Mouse (Mus musculus): ENCODE results near the gene Gcn1l1. TPM values are rescaled to one million over a fixed set of nuclear protein-coding genes. Genes with fewer than 3 reads are reported as not detected.

Gene Gcn1l1
- polyA plus RNA-seq, 1 experiment from 2014 or later = 20.7 TPM

DNA sequence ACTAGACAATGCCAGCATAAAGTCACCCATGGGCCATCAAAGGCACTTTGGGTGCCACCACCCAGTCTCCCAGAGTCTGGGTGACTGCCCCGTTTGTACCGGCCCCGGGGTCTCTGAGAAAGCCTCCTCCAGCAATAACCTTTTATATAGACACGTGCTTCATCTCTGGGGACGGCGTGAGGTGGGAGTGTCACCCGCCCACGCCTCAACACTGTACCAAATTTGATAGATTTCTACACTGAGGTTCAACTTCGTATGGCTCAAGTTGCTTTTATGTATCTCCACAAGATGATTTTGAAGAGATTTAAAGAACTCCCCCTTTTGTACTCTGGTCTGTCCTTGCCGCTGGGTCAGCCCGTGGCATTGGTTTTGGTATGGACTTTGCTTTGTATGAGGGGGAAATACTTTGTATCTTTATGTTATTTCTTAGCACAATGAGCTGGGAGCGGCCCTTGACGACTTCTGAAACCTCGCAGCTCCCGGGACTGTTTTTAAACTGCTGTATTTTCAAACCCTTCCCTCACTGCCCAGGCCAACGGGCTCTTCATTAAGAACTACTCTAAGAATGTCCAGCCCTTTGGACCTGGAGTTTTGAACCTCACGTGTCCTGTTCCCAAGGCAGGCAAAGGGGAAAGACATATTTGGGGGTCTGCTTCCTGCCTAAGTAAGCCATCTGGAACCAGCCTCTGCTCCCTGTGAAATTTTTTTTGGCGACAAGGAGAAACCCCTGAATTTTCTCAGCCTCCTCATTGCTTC is 10.3 kb upstream of the Gcn1l1 start:
- 80% methylated on average over 18 of the region's 18 CpGs for WGBS
- Histone ChIP-seq H3K27me3 (ENCODE audit: insufficient read depth, low read length) (no peaks in the 10 kb centered on the region), H3K9me3 (replicated peaks; ENCODE audit: low read length) (no peaks in the 10 kb centered on the region), H3K27ac (no peak overlapping the region), H3K9ac (ENCODE audit: low read depth, low read length) (no peak overlapping the region), H3K4me2 (ENCODE audit: low read length) (no peak overlapping the region), H3K4me3 (replicated peaks; ENCODE audit: low read depth, low read length) (no peak overlapping the region), H3K36me3 (ENCODE audit: insufficient read depth, low read length) (peaks cover 34% of the 10 kb centered on the region), H3K4me1 (replicated peaks; ENCODE audit: insufficient read depth, low read length) (no peaks in the 10 kb centered on the region)
- TF ChIP-seq CTCF (IDR thresholded peaks at IDR 0.05; ENCODE audit: low read depth) = no peak
- DNase-seq (ENCODE audit: low spot score) = no peak
- ATAC-seq (replicated peaks; ENCODE audit: low FRiP score, low read depth) = no peak

GRCm38 (mm10) chr5:115556217-115556616 is 8.8 kb upstream of the Gcn1l1 start:
- Histone ChIP-seq H3K9ac (ENCODE audit: low read depth, low read length) (no peak overlapping the region), H3K36me3 (ENCODE audit: insufficient read depth, low read length) (peaks cover 31% of the 10 kb centered on the region), H3K27me3 (ENCODE audit: insufficient read depth, low read length) (no peaks in the 10 kb centered on the region), H3K4me3 (replicated peaks; ENCODE audit: low read depth, low read length) (no peak overlapping the region), H3K9me3 (replicated peaks; ENCODE audit: low read length) (no peaks in the 10 kb centered on the region), H3K4me2 (ENCODE audit: low read length) (no peak overlapping the region), H3K4me1 (replicated peaks; ENCODE audit: insufficient read depth, low read length) (peaks cover 6% of the 10 kb centered on the region; the same call in 1 of the 2 replicates), H3K27ac (no peak overlapping the region)
- DNase-seq (ENCODE audit: low spot score) (peak; percentile 90), ATAC-seq (replicated peaks; ENCODE audit: low FRiP score, low read depth) (no peak)
- TF ChIP-seq CTCF (IDR thresholded peaks at IDR 0.05; ENCODE audit: low read depth) = peak; percentile 99
- 9% methylated on average over 8 of the region's 8 CpGs for WGBS

DNA sequence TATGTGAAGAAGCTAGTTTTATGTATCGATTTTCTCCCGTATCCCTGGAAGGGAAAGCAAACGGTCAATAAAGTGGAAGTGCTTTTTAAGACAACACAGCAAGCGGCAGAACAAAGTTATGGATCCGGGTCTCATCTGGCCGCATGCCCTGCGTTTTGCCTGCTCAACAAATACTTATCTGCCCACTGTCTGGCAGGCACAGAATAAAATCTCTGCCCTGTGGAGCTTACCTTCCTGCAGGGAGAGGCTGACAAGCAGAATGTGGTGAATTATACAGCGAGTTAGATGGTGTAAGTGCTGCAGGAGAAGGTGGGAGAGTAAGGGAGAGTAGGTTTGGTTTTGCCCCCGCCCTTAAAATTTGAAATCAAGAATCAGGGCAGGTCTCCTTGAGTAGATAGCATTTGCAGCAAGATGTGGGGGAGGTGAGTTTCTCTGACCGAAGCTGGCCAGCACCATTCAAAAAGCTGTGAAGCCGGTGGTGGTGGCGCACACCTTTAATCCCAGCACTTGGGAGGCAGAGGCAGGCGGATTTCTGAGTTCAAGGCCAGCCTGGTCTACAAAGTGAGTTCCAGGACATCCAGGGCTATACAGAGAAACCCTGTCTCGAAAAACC is 6.8 kb upstream of the Gcn1l1 start:
- Histone ChIP-seq H3K9ac (ENCODE audit: low read depth, low read length) (no peak overlapping the region), H3K27ac (no peak overlapping the region), H3K4me1 (replicated peaks; ENCODE audit: insufficient read depth, low read length) (peaks cover 6% of the 10 kb centered on the region; the same call in 1 of the 2 replicates), H3K9me3 (replicated peaks; ENCODE audit: low read length) (no peaks in the 10 kb centered on the region), H3K27me3 (ENCODE audit: insufficient read depth, low read length) (no peaks in the 10 kb centered on the region), H3K36me3 (ENCODE audit: insufficient read depth, low read length) (peaks cover 31% of the 10 kb centered on the region), H3K4me3 (replicated peaks; ENCODE audit: low read depth, low read length) (no peak overlapping the region), H3K4me2 (ENCODE audit: low read length) (no peak overlapping the region)
- 89% methylated on average over 14 of the region's 14 CpGs for WGBS
- ATAC-seq (replicated peaks; ENCODE audit: low FRiP score, low read depth) (no peak), DNase-seq (ENCODE audit: low spot score) (no peak)
- no peak for TF ChIP-seq CTCF (IDR thresholded peaks at IDR 0.05; ENCODE audit: low read depth)

DNA sequence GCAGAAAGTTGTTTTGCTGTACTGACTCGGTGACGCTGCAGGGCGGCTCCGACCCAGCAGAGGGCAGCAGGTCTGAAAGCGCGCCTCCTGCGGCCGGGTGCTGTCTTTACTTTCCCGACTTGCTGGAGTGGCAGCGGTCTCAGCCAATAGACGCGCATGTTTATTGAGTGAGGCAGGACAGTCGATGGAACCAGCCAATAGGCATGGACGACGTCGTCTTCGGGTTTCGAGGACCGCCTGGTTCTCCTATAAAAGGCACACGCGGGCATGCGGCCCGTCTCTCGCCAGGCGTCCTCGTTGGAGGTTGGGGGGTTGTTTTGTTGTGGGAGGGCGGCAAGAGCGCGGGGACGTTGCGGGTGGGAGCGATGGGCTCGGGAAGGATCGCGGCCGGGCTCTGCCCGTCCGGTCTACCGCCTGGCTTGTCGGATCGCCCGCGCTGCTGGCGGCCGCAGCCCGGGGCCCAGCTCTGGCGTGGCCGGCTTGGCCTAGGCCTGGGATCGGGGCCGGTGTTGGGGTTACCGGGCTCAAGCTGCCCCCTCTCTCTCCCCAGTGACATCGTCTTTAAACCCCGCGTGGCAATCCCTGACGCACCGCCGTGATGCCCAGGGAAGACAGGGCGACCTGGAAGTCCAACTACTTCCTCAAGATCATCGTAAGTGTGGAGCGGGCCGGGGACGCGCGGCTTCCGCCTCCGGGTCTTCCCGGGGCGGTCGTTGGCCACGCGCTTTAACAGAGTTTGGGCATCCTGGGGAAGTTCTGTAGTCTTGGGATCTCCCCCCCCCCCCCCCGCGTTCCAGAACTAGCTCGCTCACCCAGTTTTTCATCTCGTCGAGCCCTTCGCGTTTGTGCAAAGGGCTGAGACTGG is 5.6 kb upstream of the Gcn1l1 start, which contains the start of gene Rplp0:
Rplp0 (plus strand) TSS at position 231 of the 865 bp plus-strand sequence.
- Histone ChIP-seq H3K4me2 (ENCODE audit: low read length) (peak within 1 kb of the TSS; percentile 77), H3K27me3 (ENCODE audit: insufficient read depth, low read length) (no peaks in the 10 kb centered on the region), H3K9me3 (replicated peaks; ENCODE audit: low read length) (no peaks in the 10 kb centered on the region), H3K9ac (ENCODE audit: low read depth, low read length) (peak within 1 kb of the TSS; percentile 94), H3K4me3 (replicated peaks; ENCODE audit: low read depth, low read length) (peak within 1 kb of the TSS; percentile 77), H3K4me1 (replicated peaks; ENCODE audit: insufficient read depth, low read length) (peaks cover 6% of the 10 kb centered on the region; the same call in 1 of the 2 replicates), H3K27ac (peak within 1 kb of the TSS; percentile 88), H3K36me3 (ENCODE audit: insufficient read depth, low read length) (peaks cover 27% of the 10 kb centered on the region)
- TF ChIP-seq CTCF (IDR thresholded peaks at IDR 0.05; ENCODE audit: low read depth) = peak; percentile 99
- ATAC-seq (replicated peaks; ENCODE audit: low FRiP score, low read depth) = peak; percentile 97
- DNase-seq (ENCODE audit: low spot score) = peak; percentile 98
- under 1% methylated on average over 76 of the region's 78 CpGs for WGBS

DNA sequence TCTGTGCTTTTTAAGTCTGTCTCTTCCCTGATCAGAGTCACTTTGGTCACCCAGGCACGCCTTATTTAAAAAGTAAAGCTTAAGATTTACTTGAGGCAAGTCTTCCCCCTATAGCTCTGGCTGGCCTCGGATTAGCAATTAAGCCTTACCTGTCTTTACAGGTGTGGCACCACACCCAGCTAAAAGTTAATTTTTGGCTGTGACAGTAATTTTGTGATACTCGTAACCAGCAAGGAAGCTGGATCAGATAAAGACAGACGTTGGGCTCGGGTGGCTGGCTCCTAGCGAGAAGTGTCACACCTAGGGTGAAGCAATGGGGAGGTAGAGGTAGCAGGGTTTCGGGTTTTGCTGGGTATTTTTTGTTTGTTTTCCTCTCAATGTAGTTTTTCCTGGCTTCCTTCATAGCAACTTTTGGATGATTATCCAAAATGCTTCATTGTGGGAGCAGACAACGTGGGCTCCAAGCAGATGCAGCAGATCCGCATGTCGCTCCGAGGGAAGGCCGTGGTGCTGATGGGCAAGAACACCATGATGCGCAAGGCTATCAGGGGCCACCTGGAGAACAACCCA is 4.6 kb upstream of the Gcn1l1 start:
- H3K9ac ChIP-seq (ENCODE audit: low read depth, low read length) = peak overlapping the region; percentile 94; the same call in 1 of the 2 replicates
- H3K27ac ChIP-seq = no peak overlapping the region
- TF ChIP-seq CTCF (IDR thresholded peaks at IDR 0.05; ENCODE audit: low read depth) = no peak
- H3K4me3 ChIP-seq (replicated peaks; ENCODE audit: low read depth, low read length) = peak overlapping the region; percentile 77
- ATAC-seq (replicated peaks; ENCODE audit: low FRiP score, low read depth) (no peak), DNase-seq (ENCODE audit: low spot score) (no peak)
- peak overlapping the region; percentile 77 for H3K4me2 ChIP-seq (ENCODE audit: low read length)
- H3K36me3 ChIP-seq (ENCODE audit: insufficient read depth, low read length) = peaks cover 27% of the 10 kb centered on the region
- H3K27me3 ChIP-seq (ENCODE audit: insufficient read depth, low read length) = no peaks in the 10 kb centered on the region
- 31% methylated on average over 13 of the region's 13 CpGs for WGBS
- H3K4me1 ChIP-seq (replicated peaks; ENCODE audit: insufficient read depth, low read length) = peaks cover 6% of the 10 kb centered on the region; the same call in 1 of the 2 replicates
- H3K9me3 ChIP-seq (replicated peaks; ENCODE audit: low read length) = no peaks in the 10 kb centered on the region

Data from kidney, postnatal 0 days (tissue).